ENCODE assay signal across 7 mouse cellular contexts in genomic region chr1:11458353-11458752, GRCm38 (mm10). TPM values are rescaled to one million over a fixed set of nuclear protein-coding genes. Genes with fewer than 3 reads are reported as not detected.
DNase-seq lines count a peak whose midpoint lies in the region; ATAC-seq and TF ChIP-seq lines count a peak whose summit lies in the region.

No protein-coding gene starts in this region.

- no peak overlapping the region for H3K4me3 ChIP-seq in hindbrain, embryonic 16.5 days (ENCODE audit: low read length)
- H3K4me3 ChIP-seq in hindbrain, embryonic 11.5 days (ENCODE audit: low read depth, low read length) = no peak overlapping the region
- no peak overlapping the region for H3K4me3 ChIP-seq in brown adipose tissue, adult 24 weeks (ENCODE audit: insufficient read depth, low read depth, low read length)
- no peak overlapping the region for H3K4me3 ChIP-seq in lung, postnatal 0 days (ENCODE audit: low read depth, low read length)
- H3K4me3 ChIP-seq in kidney, embryonic 16.5 days (ENCODE audit: low read length) = no peak overlapping the region

- POLR2A ChIA-PET in Patski (lab: Charles Lee) = no interaction called here

- TF ChIP-seq EP300 in lung, postnatal 0 days (IDR thresholded peaks at IDR 0.05) = no peak

- ATAC-seq in hindbrain, embryonic 16.5 days = peak; percentile 95
- ATAC-seq in hindbrain, embryonic 11.5 days (ENCODE audit: low FRiP score) = no peak
- peak; percentile 51 for ATAC-seq in Patski
- peak; percentile 38 for ATAC-seq in lung, postnatal 0 days
- ATAC-seq in kidney, embryonic 16.5 days (ENCODE audit: low FRiP score, low TSS enrichment) = no peak

- H3K27ac ChIP-seq in hindbrain, embryonic 16.5 days (ENCODE audit: low read depth, low read length) = no peak overlapping the region
- no peak overlapping the region for H3K27ac ChIP-seq in hindbrain, embryonic 11.5 days (ENCODE audit: low read depth, low read length)
- H3K27ac ChIP-seq in brown adipose tissue, adult 24 weeks (replicated peaks; ENCODE audit: low read depth, low read length) = peak overlapping the region; percentile 72
- no peak overlapping the region for H3K27ac ChIP-seq in lung, postnatal 0 days (ENCODE audit: low read length)
- H3K27ac ChIP-seq in kidney, embryonic 16.5 days (ENCODE audit: low read length) = no peak overlapping the region

- no peaks in the 10 kb centered on the region for H3K9me3 ChIP-seq in hindbrain, embryonic 16.5 days (ENCODE audit: control insufficient read depth, low read length)
- H3K9me3 ChIP-seq in hindbrain, embryonic 11.5 days (ENCODE audit: control insufficient read depth, low read length) = no peaks in the 10 kb centered on the region
- H3K9me3 ChIP-seq in lung, postnatal 0 days (ENCODE audit: low read length) = no peaks in the 10 kb centered on the region
- H3K9me3 ChIP-seq in kidney, embryonic 16.5 days (ENCODE audit: low read length) = no peaks in the 10 kb centered on the region

- no peaks in the 10 kb centered on the region for H3K27me3 ChIP-seq in hindbrain, embryonic 16.5 days (replicated peaks; ENCODE audit: control insufficient read depth, insufficient read depth, low read length)
- H3K27me3 ChIP-seq in hindbrain, embryonic 11.5 days (ENCODE audit: control insufficient read depth, insufficient read depth, low read length) = no peaks in the 10 kb centered on the region
- peaks cover 5% of the 10 kb centered on the region for H3K27me3 ChIP-seq in Patski
- H3K27me3 ChIP-seq in lung, postnatal 0 days (replicated peaks; ENCODE audit: insufficient read depth, low read length) = no peaks in the 10 kb centered on the region
- no peaks in the 10 kb centered on the region for H3K27me3 ChIP-seq in kidney, embryonic 16.5 days (ENCODE audit: insufficient read depth, low read length)

- WGBS in hindbrain, embryonic 16.5 days = 79% methylated on average over 1 of the region's 1 CpGs
- WGBS in hindbrain, embryonic 11.5 days = 96% methylated on average over 1 of the region's 1 CpGs
- WGBS in lung, postnatal 0 days = 28% methylated on average over 1 of the region's 1 CpGs
- WGBS in kidney, embryonic 16.5 days = 87% methylated on average over 1 of the region's 1 CpGs

- H3K4me2 ChIP-seq in hindbrain, embryonic 16.5 days (ENCODE audit: low read length) = no peak overlapping the region
- no peak overlapping the region for H3K4me2 ChIP-seq in hindbrain, embryonic 11.5 days (replicated peaks; ENCODE audit: low read depth, low read length)
- no peak overlapping the region for H3K4me2 ChIP-seq in lung, postnatal 0 days (replicated peaks; ENCODE audit: low read depth, low read length)
- H3K4me2 ChIP-seq in kidney, embryonic 16.5 days (replicated peaks; ENCODE audit: low read depth, low read length) = no peak overlapping the region

- DNase-seq in hindbrain, embryonic 11.5 days (ENCODE audit: low spot score) = no peak
- no peak for DNase-seq in Patski (ENCODE audit: low read depth, low spot score)
- DNase-seq in lung, postnatal 0 days (ENCODE audit: low spot score) = peak; percentile 37
- no peak for DNase-seq in embryo, embryonic 9.5 days (ENCODE audit: extremely low spot score)

- no peaks in the 10 kb centered on the region for H3K36me3 ChIP-seq in hindbrain, embryonic 16.5 days (ENCODE audit: control insufficient read depth, insufficient read depth, low read length)
- H3K36me3 ChIP-seq in hindbrain, embryonic 11.5 days (ENCODE audit: control insufficient read depth, insufficient read depth, low read length) = no peaks in the 10 kb centered on the region
- H3K36me3 ChIP-seq in lung, postnatal 0 days (ENCODE audit: insufficient read depth, low read length) = no peaks in the 10 kb centered on the region
- no peaks in the 10 kb centered on the region for H3K36me3 ChIP-seq in kidney, embryonic 16.5 days (ENCODE audit: insufficient read depth, low read length)

- no peaks in the 10 kb centered on the region for H3K4me1 ChIP-seq in hindbrain, embryonic 16.5 days (ENCODE audit: control insufficient read depth, insufficient read depth, low read depth, low read length)
- H3K4me1 ChIP-seq in hindbrain, embryonic 11.5 days (replicated peaks; ENCODE audit: control insufficient read depth, insufficient read depth, low read length) = no peaks in the 10 kb centered on the region
- H3K4me1 ChIP-seq in brown adipose tissue, adult 24 weeks (ENCODE audit: control insufficient read depth, insufficient read depth, insufficient read length, low read length) = 0 out of 2 replicates have a peak, but pooled peaks cover 7% of the 10 kb centered on the region
- H3K4me1 ChIP-seq in lung, postnatal 0 days (ENCODE audit: insufficient read depth, low read depth, low read length) = no peaks in the 10 kb centered on the region
- H3K4me1 ChIP-seq in kidney, embryonic 16.5 days (ENCODE audit: insufficient read depth, low read length) = no peaks in the 10 kb centered on the region

- H3K9ac ChIP-seq in hindbrain, embryonic 16.5 days (ENCODE audit: low read depth, low read length) = no peak overlapping the region
- H3K9ac ChIP-seq in hindbrain, embryonic 11.5 days (ENCODE audit: low read depth, low read length) = no peak overlapping the region
- no peak overlapping the region for H3K9ac ChIP-seq in lung, postnatal 0 days (replicated peaks; ENCODE audit: low read depth)
- H3K9ac ChIP-seq in kidney, embryonic 16.5 days (replicated peaks; ENCODE audit: low read length) = no peak overlapping the region

- CTCF ChIA-PET in Patski (lab: Charles Lee) = no interaction called here

- no peak for TF ChIP-seq CTCF in Patski (IDR thresholded peaks at IDR 0.05)
- no peak for TF ChIP-seq CTCF in lung, postnatal 0 days (IDR thresholded peaks at IDR 0.05)

- in situ Hi-C loops in Patski (cut with MboI; ENCODE audit: low pct_unique_long_range_greater_than_20kb) = no loop called here

RNA-seq across cellular contexts. Expression of gene A830018L16Rik, which starts 44.4 kb away (rescaled TPM):
- 12.9 and 15.9 TPM in 2 replicates for polyA plus RNA-seq in hindbrain, embryonic 16.5 days (2015; fragmentation: Nextera tagmentation; extraction: Ambion mirVana)
- 1.2 and 1.7 TPM in 2 replicates for polyA plus RNA-seq in hindbrain, embryonic 11.5 days (2014; fragmentation: Nextera tagmentation; extraction: Ambion mirVana)
- 2.3 TPM for polyA plus RNA-seq in Patski (2021)
- 11.3 and 15.7 TPM in 2 replicates for polyA plus RNA-seq in brown adipose tissue, adult 24 weeks (2012; ENCODE audit: insufficient read depth, insufficient read length, missing spikeins)
- 0.88 and 0.93 TPM in 2 replicates for polyA plus RNA-seq in lung, postnatal 0 days (2015; fragmentation: Nextera tagmentation; extraction: Ambion mirVana)
- 0.30 and 0.42 TPM in 2 replicates for polyA plus RNA-seq in kidney, embryonic 16.5 days (2015; fragmentation: Nextera tagmentation; extraction: Ambion mirVana)

Comparison
In these comparisons a context has a peak if more than half of its experiments do, and no peak if none do; other contexts are left out.
1. ATAC-seq: peak in hindbrain, embryonic 16.5 days (single experiment), Patski (single experiment) and lung, postnatal 0 days (single experiment); none in hindbrain, embryonic 11.5 days (single experiment) and kidney, embryonic 16.5 days (single experiment).